Mouse (Mus musculus): ENCODE measurements around the gene Rgs10.
A peak's percentile ranks its signal among the peaks of the same experiment; 100 is the strongest.

Gene Rgs10

DNA sequence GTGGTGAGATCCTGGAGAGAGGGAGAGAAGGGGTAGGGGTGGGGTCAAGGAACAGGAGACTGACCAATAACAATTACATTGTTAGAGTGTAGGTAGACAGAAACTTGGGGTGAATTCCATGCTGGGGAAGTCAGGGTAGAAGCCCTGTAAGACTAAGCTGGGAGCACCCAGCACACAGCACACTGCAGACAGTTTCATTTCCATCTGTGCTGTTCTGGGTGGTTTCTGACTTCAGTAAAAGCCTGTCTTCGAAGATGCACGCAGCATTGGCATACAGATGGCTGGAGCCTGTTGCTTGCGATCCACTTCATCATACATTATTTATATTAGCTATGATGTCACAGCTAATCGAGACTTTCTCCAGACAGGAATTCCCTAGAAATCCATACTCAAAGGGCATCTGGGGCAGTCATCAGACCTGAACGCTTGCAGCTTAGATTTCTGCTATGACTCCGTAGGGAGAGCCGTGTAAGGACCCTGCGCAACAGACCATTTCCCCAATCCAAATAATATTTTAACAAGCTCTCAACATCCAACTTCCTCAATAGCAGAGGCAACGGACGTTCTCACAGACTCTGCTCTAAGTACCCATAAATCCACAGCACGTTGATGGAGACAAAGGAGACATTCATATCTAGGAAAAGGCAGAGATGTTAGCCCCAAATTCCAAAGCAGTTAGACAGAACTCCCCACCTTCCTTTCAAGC, 7.7 kb downstream of the Rgs10 start:
- no peak for DNase-seq (ENCODE audit: low spot score)

- no peak for DNase-seq (ENCODE audit: low spot score)
Observed at GRCm38 (mm10) chr7:128408265-128408664, 10.3 kb downstream of the Rgs10 start.

DNA sequence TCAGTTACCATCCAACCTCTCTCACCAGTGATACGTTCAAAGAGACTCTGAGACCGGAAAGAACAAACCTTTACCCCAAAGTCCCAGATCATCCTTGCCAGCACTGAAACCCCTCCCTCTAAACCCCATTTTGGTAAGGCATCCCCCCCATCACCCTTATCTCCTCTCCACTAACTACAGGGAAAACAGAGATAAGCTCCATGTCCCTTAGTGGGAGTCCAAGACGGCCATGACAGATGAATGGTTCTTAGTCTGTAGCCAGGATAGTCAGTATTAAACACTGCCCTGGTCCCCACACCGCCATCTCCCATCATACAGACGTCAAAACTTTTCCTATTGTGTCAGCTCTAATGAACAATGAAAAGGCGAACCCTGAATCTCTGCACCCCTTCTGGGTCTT, 14.6 kb downstream of the Rgs10 start:
- no peak for DNase-seq (ENCODE audit: low spot score)

GRCm38 (mm10) chr7:128403586-128403985, 15.0 kb downstream of the Rgs10 start:
- no peak for DNase-seq (ENCODE audit: low spot score)

GRCm38 (mm10) chr7:128403128-128403527, 15.4 kb downstream of the Rgs10 start:
- no peak for DNase-seq (ENCODE audit: low spot score)

DNA sequence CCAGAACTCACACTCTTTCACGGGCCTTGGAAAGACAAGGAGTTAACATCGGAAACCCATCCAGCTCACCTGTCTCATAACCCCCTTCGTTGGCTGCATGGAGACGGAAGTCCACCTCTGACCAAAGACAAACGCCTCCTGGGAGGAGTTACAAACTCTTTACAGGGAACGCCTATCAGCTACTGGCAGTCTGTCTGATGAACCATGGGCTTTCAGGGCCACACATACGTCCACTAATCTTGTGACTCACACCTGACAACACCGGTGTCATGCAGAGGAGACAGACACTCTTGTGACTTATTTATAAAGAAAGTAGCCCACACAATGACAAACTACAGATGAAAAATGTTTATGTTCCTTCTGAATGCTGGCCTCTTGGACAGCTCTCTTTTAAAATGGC, 16.0 kb downstream of the Rgs10 start:
- no peak for DNase-seq (ENCODE audit: low spot score)

GRCm38 (mm10) chr7:128398664-128399063, 19.9 kb downstream of the Rgs10 start:
- no peak for DNase-seq (ENCODE audit: low spot score)

DNA sequence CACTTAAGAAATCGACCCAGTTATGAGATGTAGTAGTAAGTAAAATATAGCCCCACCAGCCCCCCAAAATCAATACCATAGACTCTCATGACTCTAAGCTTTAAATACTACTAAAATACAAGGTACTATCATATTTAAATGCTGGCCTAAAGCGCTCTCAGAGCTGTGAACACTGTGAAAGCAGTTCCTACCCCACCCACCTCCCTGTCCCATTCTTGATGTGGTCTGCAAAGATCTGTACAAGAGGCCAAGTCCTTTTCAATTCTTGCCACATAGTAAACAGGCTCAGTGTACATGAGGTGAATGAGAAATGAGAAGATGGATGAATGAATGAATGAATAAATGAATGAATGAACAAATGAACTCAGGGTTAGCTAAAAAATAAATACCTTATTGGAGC, 21.5 kb downstream of the Rgs10 start:
- no peak for DNase-seq (ENCODE audit: low spot score)

- no peak for DNase-seq (ENCODE audit: low spot score)
Observed at GRCm38 (mm10) chr7:128393756-128394155, 24.8 kb downstream of the Rgs10 start.

DNA sequence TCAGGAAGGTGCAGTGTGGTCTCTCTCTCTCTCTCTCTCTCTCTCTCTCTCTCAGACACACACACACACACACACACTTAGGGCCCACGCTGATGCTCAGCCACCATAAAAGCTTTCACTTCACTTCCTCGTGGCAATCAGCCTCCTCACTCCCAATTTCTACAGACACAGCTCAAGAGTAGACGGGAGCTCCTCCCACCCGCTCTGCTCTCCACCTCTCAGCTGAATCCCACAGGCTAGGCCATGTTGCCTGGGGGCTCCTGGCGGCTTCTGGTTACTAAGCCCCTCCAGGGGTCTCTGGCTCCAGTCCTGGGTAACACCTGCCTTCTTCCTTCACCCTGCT, 25.6 kb downstream of the Rgs10 start:
- DNase-seq (ENCODE audit: low spot score): no peak

GRCm38 (mm10) chr7:128392071-128392971, 26.2 kb downstream of the Rgs10 start:
- DNase-seq (ENCODE audit: low spot score): no peak

DNA sequence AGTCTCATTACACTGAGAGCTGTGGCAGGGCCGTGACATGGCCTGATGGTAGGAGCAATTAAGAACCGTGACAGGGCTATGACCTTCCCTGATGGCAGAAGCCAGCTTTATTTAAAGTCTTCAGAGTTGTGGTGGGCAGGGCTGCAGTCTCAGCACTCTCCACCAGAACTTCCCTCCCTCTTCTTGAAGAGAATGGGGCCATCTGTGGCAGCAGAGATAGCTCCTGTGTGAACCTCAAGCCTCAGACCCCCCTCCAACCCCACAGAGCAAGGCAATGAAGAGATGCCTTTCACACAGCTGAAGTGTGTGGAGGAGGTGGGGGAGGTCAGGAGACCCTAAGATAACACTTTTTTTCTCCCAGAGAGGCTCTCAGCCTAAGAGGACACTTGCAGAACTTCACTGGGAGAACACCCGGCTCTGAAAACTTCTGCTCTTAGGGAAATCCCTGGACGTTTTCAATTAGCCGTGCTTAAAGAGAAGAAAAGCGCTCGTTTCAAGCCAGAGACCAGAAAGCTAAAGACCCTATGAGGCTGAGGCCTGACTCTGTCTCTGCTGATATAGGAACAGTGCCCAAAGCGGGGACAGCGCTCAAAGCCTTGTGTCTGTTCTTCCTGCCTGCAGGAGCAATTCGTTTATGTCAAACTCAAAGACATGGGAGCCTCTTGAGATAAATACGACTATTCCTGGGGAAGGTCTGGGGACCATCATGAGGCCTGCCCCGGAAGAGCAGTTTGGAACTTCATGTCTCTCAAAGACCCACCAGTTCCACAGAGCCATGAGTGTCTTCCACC, 27.1 kb downstream of the Rgs10 start:
- DNase-seq (ENCODE audit: low spot score): peak; percentile 38

DNA sequence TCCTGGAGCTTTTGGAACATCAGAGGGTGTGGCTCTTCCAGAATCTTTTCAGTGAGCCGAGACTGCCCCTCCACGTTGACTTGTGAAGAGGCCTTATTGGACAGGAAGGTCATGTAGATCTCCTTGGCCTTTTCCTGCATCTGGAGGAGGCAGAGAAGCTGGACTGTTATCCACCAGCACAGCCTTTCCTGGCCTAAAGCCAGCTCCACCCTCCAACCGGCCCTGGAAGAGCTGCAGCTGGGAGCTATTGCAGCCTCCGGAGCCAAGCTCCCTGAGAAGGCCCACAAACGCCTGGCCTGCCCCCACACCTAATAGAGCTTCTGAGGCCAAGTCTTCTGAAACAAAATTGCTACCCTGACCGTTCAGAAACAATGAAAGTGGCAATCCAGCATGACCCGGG, 29.6 kb downstream of the Rgs10 start:
- DNase-seq (ENCODE audit: low spot score): peak; percentile 39

GRCm38 (mm10) chr7:128383726-128384463, 34.7 kb downstream of the Rgs10 start:
- no peak for DNase-seq (ENCODE audit: low spot score)

- no peak for DNase-seq (ENCODE audit: low spot score)
Observed at GRCm38 (mm10) chr7:128383189-128383725, 35.3 kb downstream of the Rgs10 start.

DNA sequence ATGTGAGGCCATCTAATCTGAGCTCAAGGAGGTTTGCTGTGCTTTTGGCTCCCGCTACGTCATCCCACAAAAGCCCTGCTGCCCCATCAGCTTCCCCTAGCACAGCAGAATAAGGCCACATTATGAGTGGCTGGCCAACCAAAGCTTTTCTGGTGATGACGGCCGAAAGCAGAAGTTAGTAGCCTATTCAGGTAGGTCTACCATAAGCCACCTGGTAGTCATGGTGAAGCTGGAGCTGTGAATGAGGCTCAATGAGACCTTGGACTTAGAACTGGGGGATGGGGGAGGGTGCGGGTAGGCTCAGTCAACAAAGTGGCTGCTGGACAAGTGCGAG, 36.1 kb downstream of the Rgs10 start:
- no peak for DNase-seq (ENCODE audit: low spot score)

- no peak for DNase-seq (ENCODE audit: low spot score)
Observed at GRCm38 (mm10) chr7:128381811-128382526, 36.6 kb downstream of the Rgs10 start.

GRCm38 (mm10) chr7:128381001-128381400, 37.6 kb downstream of the Rgs10 start:
- DNase-seq (ENCODE audit: low spot score): no peak

GRCm38 (mm10) chr7:128379162-128379805, 39.3 kb downstream of the Rgs10 start:
- DNase-seq (ENCODE audit: low spot score): no peak

GRCm38 (mm10) chr7:128376206-128376701, 42.3 kb downstream of the Rgs10 start:
- no peak for DNase-seq (ENCODE audit: low spot score)

Measured in embryo, embryonic 10 days (tissue).